Mouse (Mus musculus) c-Kit-positive CD71-positive TER-119-positive erythroid progenitor cells, embryonic 14.5 days (primary cell): ENCODE results near the gene Tedc1.

ENCODE experiments used
- DNase-seq: peaks from one replicate; pipeline ENCODE4 v3.0.0-alpha.2; 2013; ENCODE audit warnings: low spot score

The Tedc1 gene

DNA sequence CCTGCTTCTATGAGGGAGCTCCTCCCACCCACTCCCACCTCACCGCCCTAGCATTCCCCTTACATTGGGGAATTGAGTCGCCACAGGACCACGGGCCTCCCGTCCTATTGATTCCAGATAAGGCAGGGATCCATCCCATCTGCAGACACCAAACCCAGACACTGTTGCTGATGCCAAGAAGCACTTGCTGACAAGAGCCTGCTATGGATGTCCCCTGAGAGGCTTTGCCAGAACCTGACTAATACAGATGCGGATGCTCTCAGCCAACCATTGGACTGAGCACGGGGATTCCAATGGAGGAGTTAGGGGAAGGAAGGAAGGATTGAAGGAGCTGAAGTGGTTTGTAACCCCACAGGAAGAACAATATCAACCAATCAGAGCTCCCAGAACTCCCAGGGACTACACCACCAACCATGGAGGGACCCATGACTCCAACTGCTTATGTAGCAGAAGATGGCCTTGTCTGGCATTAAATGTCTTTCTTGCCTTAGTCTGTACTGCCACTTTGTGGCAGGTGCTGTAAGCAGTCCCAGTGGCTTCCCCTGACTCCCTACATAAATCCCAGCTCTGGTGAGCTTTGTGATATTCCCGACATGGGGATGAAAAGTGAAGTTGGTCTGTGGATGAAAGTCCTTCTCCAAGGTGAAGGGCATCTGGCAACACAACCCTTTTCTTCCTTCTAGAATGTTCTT lies 49.2 kb downstream of the Tedc1 start:
- no peak for DNase-seq

DNA sequence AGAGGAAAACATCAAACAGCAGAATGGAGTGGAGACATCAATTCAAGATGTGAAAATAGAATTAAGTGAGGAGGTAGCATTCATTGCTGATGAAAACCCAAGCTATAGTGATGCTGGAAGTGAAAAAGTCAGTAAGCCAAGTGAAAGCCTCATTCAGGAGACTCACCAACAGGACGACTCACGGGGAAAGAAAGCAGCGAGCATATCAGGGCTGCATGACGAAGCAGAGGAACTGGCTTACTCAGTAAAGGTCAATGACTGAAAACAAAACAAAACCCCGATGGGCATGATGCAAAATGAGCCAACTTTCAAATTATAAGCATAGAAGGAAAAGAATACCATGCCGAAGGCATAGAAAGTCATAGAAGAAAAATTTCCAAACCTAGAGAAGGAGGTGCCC lies 51.5 kb downstream of the Tedc1 start:
- no peak for DNase-seq

DNA sequence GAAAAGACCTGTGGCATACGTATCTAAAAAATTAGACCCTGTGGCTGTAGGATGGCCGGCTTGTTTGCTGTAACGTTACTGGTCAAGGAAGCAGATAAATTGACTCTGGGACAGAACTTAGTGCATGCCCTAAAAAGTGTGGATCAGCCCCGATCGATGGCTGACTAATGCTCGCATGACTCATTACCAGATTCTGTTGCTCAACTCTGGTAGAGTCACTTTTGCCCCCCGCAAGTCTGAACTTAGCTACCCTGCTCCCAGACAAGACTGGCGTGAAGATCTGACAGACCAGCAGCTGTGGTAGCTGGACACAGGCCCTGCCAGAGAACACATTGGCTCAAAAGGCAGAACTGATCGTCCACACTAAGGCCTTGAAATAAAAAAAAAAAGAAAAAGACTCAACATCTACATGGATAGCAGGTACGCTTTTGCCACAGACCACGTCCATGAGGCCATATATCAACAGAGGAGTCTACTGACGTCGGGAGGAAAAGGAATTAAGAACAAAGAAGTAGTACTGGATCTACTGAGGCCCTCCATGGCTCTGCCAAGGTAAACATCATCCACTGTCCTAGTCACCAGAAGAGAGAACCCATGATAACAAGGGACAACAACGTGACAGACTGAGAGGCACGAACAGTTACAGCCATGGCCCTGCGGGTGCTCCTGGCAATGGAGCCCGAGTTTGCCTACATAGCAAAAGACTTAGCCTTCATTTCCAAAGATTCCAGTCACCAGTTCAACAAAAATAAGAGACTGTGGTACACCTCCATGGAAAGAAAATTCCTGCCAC lies 54.6 kb downstream of the Tedc1 start:
- DNase-seq, result no peak

DNA sequence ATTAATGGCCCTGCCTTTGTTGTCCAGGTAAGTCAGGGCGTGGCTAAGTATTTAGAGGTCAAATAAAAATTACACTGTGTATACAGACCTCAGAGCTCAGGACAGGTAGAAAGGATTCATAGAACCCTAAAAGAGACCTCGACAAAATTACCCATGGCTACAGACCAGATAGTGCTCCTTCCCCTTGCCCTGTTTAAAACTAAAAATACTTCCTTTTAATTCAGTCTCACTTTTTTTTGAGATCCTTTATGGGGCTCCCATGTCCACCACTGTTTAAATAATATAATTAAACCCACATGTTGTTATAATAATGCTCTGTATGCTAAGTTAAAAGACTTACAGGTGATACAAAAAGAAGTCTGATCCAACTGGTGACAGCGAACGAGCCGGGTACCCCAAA lies 55.6 kb downstream of the Tedc1 start:
- no peak for DNase-seq

DNA sequence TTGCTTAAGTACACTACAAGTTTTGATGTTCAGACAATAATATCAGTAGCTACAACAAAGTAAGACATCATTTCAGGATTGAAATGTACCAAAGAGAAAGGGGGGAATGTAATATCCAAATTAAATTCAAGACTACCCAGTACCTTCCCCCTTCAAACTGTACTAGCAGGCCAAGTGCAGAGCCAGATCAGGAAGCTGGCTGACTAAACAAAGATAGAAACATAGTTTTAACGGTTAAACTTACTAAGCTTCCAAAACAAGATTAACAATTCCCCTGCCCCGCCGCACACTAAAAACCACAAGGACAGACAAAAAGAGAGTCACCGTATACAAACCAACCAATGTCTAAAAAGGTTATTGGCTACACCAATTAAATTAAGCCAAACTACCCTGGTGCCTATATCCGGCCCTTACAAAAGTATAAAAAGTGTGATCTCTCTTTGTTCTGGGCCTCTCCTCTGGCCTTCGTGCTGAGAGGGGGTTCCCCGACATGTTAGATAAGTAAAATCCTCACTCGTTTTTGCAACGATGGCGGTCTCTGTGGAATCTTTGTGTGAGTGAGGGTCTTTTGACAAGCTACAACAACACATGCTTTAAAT lies 56.2 kb downstream of the Tedc1 start:
- DNase-seq, result no peak

DNA sequence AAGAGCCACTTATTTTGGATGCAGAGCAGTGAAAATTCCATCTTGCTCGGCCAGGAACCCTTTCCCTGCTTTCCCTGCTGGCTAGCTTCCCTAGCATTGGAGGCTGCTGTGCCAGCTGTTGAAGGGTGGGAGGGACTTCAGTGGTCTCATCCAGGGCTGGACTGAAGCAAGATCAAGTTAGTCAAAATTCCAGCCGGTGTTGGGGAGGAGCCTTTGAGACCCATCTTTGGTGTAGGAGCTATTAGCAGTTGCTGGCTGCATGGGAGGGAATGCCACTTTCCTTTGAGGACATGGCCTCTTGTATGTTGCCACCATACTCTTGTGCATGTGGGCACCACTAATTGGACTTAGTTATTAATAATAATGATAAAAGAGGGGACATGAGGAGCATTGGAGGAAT lies 57.0 kb downstream of the Tedc1 start:
- DNase-seq, result no peak

DNA sequence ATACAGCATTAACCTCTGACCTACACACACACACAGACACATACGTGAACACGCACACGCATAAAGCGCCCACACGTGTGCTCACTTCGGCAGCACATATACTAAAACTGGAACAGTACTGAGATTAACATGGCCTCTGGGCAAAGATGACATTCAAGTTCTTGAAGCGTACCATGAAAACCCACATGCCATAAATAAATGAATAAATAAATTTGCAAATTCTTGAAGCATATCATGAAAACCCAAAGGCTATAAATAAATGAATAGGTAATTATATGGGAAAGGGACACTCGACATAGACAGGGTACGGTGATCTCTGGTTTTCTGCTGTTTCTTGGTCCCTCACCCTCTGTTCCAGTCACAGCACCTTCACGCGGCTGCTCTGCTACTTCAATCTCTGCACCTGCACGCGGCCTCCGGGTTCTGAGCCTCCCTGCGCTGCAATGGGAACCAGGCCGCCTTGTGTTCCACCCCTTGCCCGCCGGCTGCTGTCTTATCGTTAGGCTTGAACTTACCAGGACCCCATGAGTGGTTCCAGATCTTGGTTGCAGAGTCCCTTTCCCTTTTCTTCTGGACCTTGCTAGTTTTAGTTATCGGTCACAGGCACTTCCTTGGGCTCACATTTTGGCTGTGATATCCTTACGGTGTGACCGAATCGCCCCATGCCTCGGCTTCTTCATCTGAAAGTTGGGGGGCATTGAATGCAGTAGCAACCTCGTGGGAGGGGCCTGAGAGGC lies 58.0 kb downstream of the Tedc1 start:
- no peak for DNase-seq

DNA sequence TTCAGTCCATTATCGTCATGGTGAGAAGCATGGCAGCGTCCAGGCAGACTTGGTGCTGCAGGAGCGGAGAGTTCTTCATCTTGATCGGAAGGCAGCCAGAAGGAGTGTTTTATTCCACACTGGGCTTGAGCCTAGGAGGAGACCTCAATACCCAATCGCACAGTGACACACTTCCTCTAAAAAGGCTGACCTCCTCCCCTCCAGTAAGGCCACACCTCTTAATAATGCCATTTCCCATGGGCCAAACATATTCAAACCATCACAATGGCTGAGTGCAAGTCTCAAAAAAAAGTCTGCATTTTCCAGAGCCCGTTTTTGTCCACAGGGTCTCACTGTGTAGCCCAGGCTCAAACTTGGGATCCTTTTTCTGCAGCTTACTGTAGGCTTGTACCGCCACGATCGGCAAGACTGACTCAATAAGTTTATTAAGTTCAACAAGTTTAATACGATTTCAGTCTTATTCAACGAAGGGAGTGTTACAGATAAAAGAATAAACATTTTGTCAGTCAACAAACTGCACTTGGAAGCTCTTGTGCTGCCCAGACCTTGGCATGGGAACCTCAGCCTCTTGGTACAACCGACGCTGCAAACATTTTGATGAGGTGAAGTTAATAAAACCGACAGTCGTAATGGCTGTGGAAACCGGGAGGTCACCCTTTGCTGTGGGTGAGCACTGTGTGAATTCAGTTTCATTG lies 58.9 kb downstream of the Tedc1 start:
- DNase-seq, result no peak
